Mouse (Mus musculus): ENCODE results near the gene Got1. TPM values are rescaled to one million over a fixed set of nuclear protein-coding genes. Genes with fewer than 3 reads are reported as not detected.

The Got1 gene
- polyA plus RNA-seq, 1 experiment from 2014 or later, result 161 TPM

DNA sequence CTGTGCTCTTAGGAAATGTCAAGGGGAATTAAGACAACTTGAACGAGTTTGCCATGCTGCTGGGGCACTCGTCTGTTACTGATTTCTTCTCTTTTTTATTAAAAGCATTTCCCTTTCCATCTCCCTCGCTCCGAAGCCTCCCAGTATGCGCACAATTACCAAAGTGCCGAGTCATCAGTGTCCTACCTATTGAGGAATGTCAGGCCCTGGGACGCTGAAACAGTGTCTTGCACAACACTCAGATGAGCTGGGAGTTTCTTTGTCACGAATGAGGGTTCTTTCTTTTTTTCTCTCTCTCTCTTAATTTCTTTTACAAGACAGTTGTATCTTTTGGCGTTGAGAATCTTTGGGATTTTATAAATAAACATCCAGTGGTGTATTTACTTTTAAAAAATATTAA, 43.9 kb downstream of the Got1 start:
- Histone ChIP-seq H3K9me3 (no peaks in the 10 kb centered on the region), H3K27me3 (replicated peaks) (peaks cover 12% of the 10 kb centered on the region), H3K4me1 (peaks cover 24% of the 10 kb centered on the region), H3K9ac (no peak overlapping the region), H3K36me3 (no peaks in the 10 kb centered on the region), H3K4me3 (no peak overlapping the region), H3K4me2 (no peak overlapping the region), H3K27ac (replicated peaks) (no peak overlapping the region)
- 65% methylated on average over 9 of the region's 9 CpGs for WGBS
- no peak for ATAC-seq (ENCODE audit: extremely low read depth, insufficient number of reproducible peaks, low FRiP score, low TSS enrichment)

- no peak overlapping the region for H3K27ac ChIP-seq (replicated peaks)
- H3K4me3 ChIP-seq, result no peak overlapping the region
- H3K9ac ChIP-seq, result no peak overlapping the region
- H3K36me3 ChIP-seq, result no peaks in the 10 kb centered on the region
- H3K27me3 ChIP-seq (replicated peaks), result peaks cover under 1% of the 10 kb centered on the region
- no peak for ATAC-seq (ENCODE audit: extremely low read depth, insufficient number of reproducible peaks, low FRiP score, low TSS enrichment)
- peaks cover 27% of the 10 kb centered on the region for H3K4me1 ChIP-seq
- no peaks in the 10 kb centered on the region for H3K9me3 ChIP-seq
- no peak overlapping the region for H3K4me2 ChIP-seq
- 76% methylated on average over 5 of the region's 5 CpGs for WGBS
Observed at GRCm38 (mm10) chr19:43479431-43479830, 45.0 kb downstream of the Got1 start.

DNA sequence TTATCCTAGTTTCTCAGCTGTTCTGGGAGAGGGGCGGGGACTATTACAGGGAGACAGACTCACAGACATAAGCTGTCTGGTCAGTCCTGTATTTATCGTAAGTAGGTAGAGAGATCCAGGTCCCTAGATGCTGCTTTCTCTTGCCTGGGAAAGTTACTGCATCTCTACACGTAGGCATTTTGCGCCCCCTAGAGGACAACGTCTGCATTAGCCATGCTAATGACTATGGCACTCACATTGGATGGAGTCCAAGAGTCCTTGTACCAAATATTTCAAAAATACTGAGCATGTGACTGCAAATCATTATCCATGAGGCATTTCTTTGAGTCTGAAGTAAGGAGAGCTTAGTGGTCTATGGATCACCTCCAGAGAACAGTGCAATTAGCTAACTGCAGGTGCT, 45.5 kb downstream of the Got1 start:
- ATAC-seq (ENCODE audit: extremely low read depth, insufficient number of reproducible peaks, low FRiP score, low TSS enrichment), result no peak
- no peak overlapping the region for H3K4me3 ChIP-seq
- H3K9ac ChIP-seq, result no peak overlapping the region
- no peaks in the 10 kb centered on the region for H3K36me3 ChIP-seq
- H3K9me3 ChIP-seq, result no peaks in the 10 kb centered on the region
- 17% methylated on average over 5 of the region's 5 CpGs for WGBS
- H3K27me3 ChIP-seq (replicated peaks), result no peaks in the 10 kb centered on the region; the same call in 1 of the 2 replicates
- peaks cover 27% of the 10 kb centered on the region for H3K4me1 ChIP-seq
- H3K4me2 ChIP-seq, result no peak overlapping the region
- H3K27ac ChIP-seq (replicated peaks), result no peak overlapping the region

GRCm38 (mm10) chr19:43477436-43477835, 47.0 kb downstream of the Got1 start:
- WGBS, result 88% methylated on average over 5 of the region's 5 CpGs
- H3K4me2 ChIP-seq, result no peak overlapping the region
- no peak overlapping the region for H3K4me3 ChIP-seq
- peaks cover 27% of the 10 kb centered on the region for H3K4me1 ChIP-seq
- ATAC-seq (ENCODE audit: extremely low read depth, insufficient number of reproducible peaks, low FRiP score, low TSS enrichment), result no peak
- no peak overlapping the region for H3K27ac ChIP-seq (replicated peaks)
- H3K27me3 ChIP-seq (replicated peaks), result no peaks in the 10 kb centered on the region; the same call in 1 of the 2 replicates
- H3K36me3 ChIP-seq, result no peaks in the 10 kb centered on the region
- H3K9me3 ChIP-seq, result no peaks in the 10 kb centered on the region
- H3K9ac ChIP-seq, result no peak overlapping the region

- Histone ChIP-seq H3K27ac (replicated peaks) (no peak overlapping the region), H3K4me1 (peaks cover 27% of the 10 kb centered on the region), H3K36me3 (no peaks in the 10 kb centered on the region), H3K9me3 (no peaks in the 10 kb centered on the region), H3K9ac (no peak overlapping the region), H3K27me3 (replicated peaks) (no peaks in the 10 kb centered on the region; the same call in 1 of the 2 replicates), H3K4me3 (no peak overlapping the region), H3K4me2 (no peak overlapping the region)
- 44% methylated on average over 7 of the region's 7 CpGs for WGBS
- no peak for ATAC-seq (ENCODE audit: extremely low read depth, insufficient number of reproducible peaks, low FRiP score, low TSS enrichment)
Observed at GRCm38 (mm10) chr19:43476063-43476462, 48.3 kb downstream of the Got1 start.

DNA sequence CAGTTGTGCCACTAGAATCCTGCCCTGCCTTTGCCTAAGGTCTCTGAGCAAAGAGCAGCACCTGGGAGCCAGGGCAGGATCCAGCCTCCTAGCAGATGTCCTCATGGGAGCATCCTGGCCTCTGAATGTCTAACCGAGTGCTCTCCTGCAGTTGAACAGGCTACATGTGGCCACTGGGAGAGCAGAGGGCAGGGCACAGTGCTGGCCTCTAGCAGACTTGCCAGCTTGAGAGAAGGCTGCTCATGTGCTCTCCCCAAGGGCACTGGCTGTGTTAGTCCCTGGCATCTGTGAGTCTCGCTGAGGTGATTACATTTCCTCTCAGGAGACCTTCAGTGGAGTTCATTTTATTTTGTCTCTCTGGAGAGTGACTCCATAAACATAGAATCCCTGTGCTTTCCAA, 48.8 kb downstream of the Got1 start:
- 34% methylated on average over 2 of the region's 2 CpGs for WGBS
- peaks cover 27% of the 10 kb centered on the region for H3K4me1 ChIP-seq
- no peak overlapping the region for H3K4me3 ChIP-seq
- H3K36me3 ChIP-seq, result no peaks in the 10 kb centered on the region
- H3K4me2 ChIP-seq, result no peak overlapping the region
- no peak overlapping the region for H3K27ac ChIP-seq (replicated peaks)
- no peak for ATAC-seq (ENCODE audit: extremely low read depth, insufficient number of reproducible peaks, low FRiP score, low TSS enrichment)
- H3K9ac ChIP-seq, result no peak overlapping the region
- no peaks in the 10 kb centered on the region; the same call in 1 of the 2 replicates for H3K27me3 ChIP-seq (replicated peaks)
- no peaks in the 10 kb centered on the region for H3K9me3 ChIP-seq

GRCm38 (mm10) chr19:43472781-43473180, 51.6 kb downstream of the Got1 start:
- Histone ChIP-seq H3K4me2 (no peak overlapping the region), H3K27me3 (replicated peaks) (no peaks in the 10 kb centered on the region), H3K4me1 (peaks cover 23% of the 10 kb centered on the region), H3K4me3 (no peak overlapping the region), H3K27ac (replicated peaks) (no peak overlapping the region), H3K9ac (no peak overlapping the region), H3K9me3 (no peaks in the 10 kb centered on the region), H3K36me3 (no peaks in the 10 kb centered on the region)
- no peak for ATAC-seq (ENCODE audit: extremely low read depth, insufficient number of reproducible peaks, low FRiP score, low TSS enrichment)
- WGBS, result 87% methylated on average over 7 of the region's 7 CpGs

DNA sequence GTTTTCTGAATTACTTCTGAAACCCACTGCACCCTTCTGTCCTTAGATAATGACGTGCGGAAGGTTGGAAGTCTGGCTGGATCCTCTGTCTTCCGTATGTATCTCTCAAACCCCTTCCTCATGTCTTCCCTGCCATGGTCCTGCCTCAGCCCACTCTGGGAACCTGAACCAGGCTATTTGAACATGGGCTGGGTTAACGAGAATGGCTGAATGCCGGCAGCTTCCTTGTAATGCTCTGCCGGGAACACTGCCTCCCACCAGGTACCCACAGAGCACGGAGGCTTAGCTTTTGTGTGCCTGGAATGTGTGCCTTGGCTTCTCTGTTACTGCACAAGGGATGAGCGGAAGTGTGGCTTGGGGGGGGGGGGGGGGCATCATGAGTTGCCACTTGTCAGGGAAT, 52.1 kb downstream of the Got1 start:
- no peak overlapping the region for H3K4me2 ChIP-seq
- no peak for ATAC-seq (ENCODE audit: extremely low read depth, insufficient number of reproducible peaks, low FRiP score, low TSS enrichment)
- H3K9me3 ChIP-seq, result no peaks in the 10 kb centered on the region
- H3K4me3 ChIP-seq, result no peak overlapping the region
- H3K4me1 ChIP-seq, result peaks cover 20% of the 10 kb centered on the region
- no peak overlapping the region for H3K9ac ChIP-seq
- H3K36me3 ChIP-seq, result no peaks in the 10 kb centered on the region
- WGBS, result 80% methylated on average over 8 of the region's 8 CpGs
- H3K27ac ChIP-seq (replicated peaks), result no peak overlapping the region
- H3K27me3 ChIP-seq (replicated peaks), result no peaks in the 10 kb centered on the region

- Histone ChIP-seq H3K4me1 (no peaks in the 10 kb centered on the region), H3K27me3 (replicated peaks) (no peaks in the 10 kb centered on the region), H3K4me3 (no peak overlapping the region), H3K27ac (replicated peaks) (no peak overlapping the region), H3K4me2 (no peak overlapping the region), H3K36me3 (no peaks in the 10 kb centered on the region), H3K9me3 (no peaks in the 10 kb centered on the region), H3K9ac (no peak overlapping the region)
- WGBS, result 45% methylated on average over 7 of the region's 7 CpGs
- no peak for ATAC-seq (ENCODE audit: extremely low read depth, insufficient number of reproducible peaks, low FRiP score, low TSS enrichment)
Observed at GRCm38 (mm10) chr19:43469333-43469732, 55.1 kb downstream of the Got1 start.

- Histone ChIP-seq H3K27me3 (replicated peaks) (no peaks in the 10 kb centered on the region), H3K4me2 (no peak overlapping the region), H3K4me3 (no peak overlapping the region), H3K27ac (replicated peaks) (no peak overlapping the region), H3K9me3 (no peaks in the 10 kb centered on the region), H3K36me3 (no peaks in the 10 kb centered on the region), H3K4me1 (no peaks in the 10 kb centered on the region), H3K9ac (no peak overlapping the region)
- ATAC-seq (ENCODE audit: extremely low read depth, insufficient number of reproducible peaks, low FRiP score, low TSS enrichment), result no peak
- 64% methylated on average over 12 of the region's 12 CpGs for WGBS
Observed at GRCm38 (mm10) chr19:43467927-43468685, 56.3 kb downstream of the Got1 start.

GRCm38 (mm10) chr19:43465601-43466255, 58.7 kb downstream of the Got1 start:
- Histone ChIP-seq H3K27me3 (replicated peaks) (0 out of 2 replicates have a peak, but pooled peaks cover 1% of the 10 kb centered on the region), H3K36me3 (no peaks in the 10 kb centered on the region), H3K4me3 (no peak overlapping the region), H3K9me3 (no peaks in the 10 kb centered on the region), H3K4me2 (no peak overlapping the region), H3K27ac (replicated peaks) (no peak overlapping the region), H3K4me1 (no peaks in the 10 kb centered on the region), H3K9ac (no peak overlapping the region)
- no peak for ATAC-seq (ENCODE audit: extremely low read depth, insufficient number of reproducible peaks, low FRiP score, low TSS enrichment)
- WGBS, result 77% methylated on average over 14 of the region's 14 CpGs

GRCm38 (mm10) chr19:43465076-43465475, 59.3 kb downstream of the Got1 start:
- Histone ChIP-seq H3K27ac (replicated peaks) (no peak overlapping the region), H3K4me3 (no peak overlapping the region), H3K4me1 (no peaks in the 10 kb centered on the region), H3K36me3 (no peaks in the 10 kb centered on the region), H3K27me3 (replicated peaks) (0 out of 2 replicates have a peak, but pooled peaks cover 5% of the 10 kb centered on the region), H3K9ac (no peak overlapping the region), H3K9me3 (no peaks in the 10 kb centered on the region), H3K4me2 (no peak overlapping the region)
- WGBS, result 80% methylated on average over 11 of the region's 11 CpGs
- ATAC-seq (ENCODE audit: extremely low read depth, insufficient number of reproducible peaks, low FRiP score, low TSS enrichment), result no peak

All from heart, embryonic 13.5 days (tissue).